Mouse (Mus musculus) liver, embryonic 15.5 days (tissue): ENCODE data around the gene Cfap43. TPM values are rescaled to one million over a fixed set of nuclear protein-coding genes. Genes with fewer than 3 reads are reported as not detected.

Experiments
- ATAC-seq: fragments of 200-750 bp; cut with Nextera tagmentation; 2 replicates; pipeline ENCODE4 v1.8.0; 2017; ENCODE audit warnings: moderate number of reproducible peaks, mild to moderate bottlenecking, moderate library complexity; ENCODE audit not compliant: insufficient read depth
- H3K27ac ChIP-seq: fragments of 300-500 bp; sonication (generic); replicated peaks from 2 replicates; pipeline ENCODE4 v1.5.1; 2015; ENCODE audit warnings: mild to moderate bottlenecking, inconsistent platforms
- H3K27me3 ChIP-seq: fragments of 300-500 bp; sonication (generic); 2 replicates; pipeline ENCODE4 v1.6.1; 2015; ENCODE audit warnings: mild to moderate bottlenecking, inconsistent platforms
- H3K36me3 ChIP-seq: fragments of 300-500 bp; sonication (generic); replicated peaks from 2 replicates; pipeline ENCODE4 v1.6.1; 2015; ENCODE audit warnings: moderate library complexity, mild to moderate bottlenecking, inconsistent platforms
- H3K4me1 ChIP-seq: fragments of 300-500 bp; sonication (generic); replicated peaks from 2 replicates; pipeline ENCODE4 v1.6.1; 2015; ENCODE audit warnings: inconsistent platforms
- H3K4me2 ChIP-seq: fragments of 300-500 bp; sonication (generic); 2 replicates; pipeline ENCODE4 v1.6.1; 2015; ENCODE audit warnings: moderate library complexity, mild to moderate bottlenecking, inconsistent platforms
- H3K4me3 ChIP-seq: fragments of 300-500 bp; sonication (generic); replicated peaks from 2 replicates; pipeline ENCODE4 v1.5.1; 2015; ENCODE audit warnings: mild to moderate bottlenecking, inconsistent platforms
- H3K9ac ChIP-seq: fragments of 300-500 bp; sonication (generic); 2 replicates; pipeline ENCODE4 v1.6.1; 2015; ENCODE audit warnings: moderate library complexity, mild to moderate bottlenecking, inconsistent platforms
- H3K9me3 ChIP-seq: fragments of 300-500 bp; sonication (generic); replicated peaks from 2 replicates; pipeline ENCODE4 v1.6.1; 2016; ENCODE audit warnings: inconsistent platforms
- WGBS: fragments of 180-500 bp; shearing (Covaris S2); methylation state at CpG from one replicate; pipeline ENCODE4 v1.1.7; 2015; ENCODE audit warnings: mixed read lengths; ENCODE audit not compliant: insufficient replicate concordance; 5-methylcytosine and 5-hydroxymethylcytosine counted together
- polyA plus RNA-seq: library from polyadenylated mRNA; unstranded; fragments of >200 nt; fragmentation: Nextera tagmentation; extraction: Ambion mirVana; gene quantifications from 2 replicates; pipeline ENCODE4 v1.2.1, GENCODE M21; 2015

Gene Cfap43
- polyA plus RNA-seq, 1 experiment from 2014 or later: 0.02 TPM

- no peak overlapping the region for H3K4me2 ChIP-seq
- H3K9me3 ChIP-seq: no peaks in the 10 kb centered on the region
- H3K4me3 ChIP-seq: no peak overlapping the region
- H3K9ac ChIP-seq: no peak overlapping the region
- ATAC-seq: no peak; the same call in 1 of the 2 replicates
- 66% methylated on average over 16 of the region's 16 CpGs for WGBS
- H3K4me1 ChIP-seq: peaks cover 5% of the 10 kb centered on the region
- H3K27me3 ChIP-seq: peaks cover 32% of the 10 kb centered on the region
- H3K27ac ChIP-seq: no peak overlapping the region
- no peaks in the 10 kb centered on the region for H3K36me3 ChIP-seq
Observed at GRCm38 (mm10) chr19:47934636-47935238, 15.7 kb upstream of the Cfap43 start.

GRCm38 (mm10) chr19:47934146-47934545 lies 15.1 kb upstream of the Cfap43 start:
- 74% methylated on average over 8 of the region's 8 CpGs for WGBS
- no peaks in the 10 kb centered on the region for H3K9me3 ChIP-seq
- H3K27me3 ChIP-seq: peaks cover 29% of the 10 kb centered on the region
- ATAC-seq: no peak
- no peaks in the 10 kb centered on the region for H3K36me3 ChIP-seq
- no peak overlapping the region for H3K9ac ChIP-seq
- peaks cover 5% of the 10 kb centered on the region for H3K4me1 ChIP-seq
- H3K4me2 ChIP-seq: no peak overlapping the region
- no peak overlapping the region for H3K27ac ChIP-seq
- H3K4me3 ChIP-seq: no peak overlapping the region

- WGBS: 31% methylated on average over 7 of the region's 7 CpGs
- no peaks in the 10 kb centered on the region for H3K9me3 ChIP-seq
- H3K4me3 ChIP-seq: no peak overlapping the region
- ATAC-seq: no peak
- H3K36me3 ChIP-seq: no peaks in the 10 kb centered on the region
- H3K27ac ChIP-seq: no peak overlapping the region
- no peak overlapping the region for H3K9ac ChIP-seq
- peaks cover 8% of the 10 kb centered on the region for H3K27me3 ChIP-seq
- H3K4me1 ChIP-seq: no peaks in the 10 kb centered on the region
- no peak overlapping the region for H3K4me2 ChIP-seq
Observed at GRCm38 (mm10) chr19:47931982-47932638, 13.0 kb upstream of the Cfap43 start.

- Histone ChIP-seq H3K27ac (no peak overlapping the region), H3K9ac (no peak overlapping the region), H3K36me3 (no peaks in the 10 kb centered on the region), H3K4me3 (no peak overlapping the region), H3K27me3 (no peaks in the 10 kb centered on the region), H3K9me3 (no peaks in the 10 kb centered on the region), H3K4me2 (no peak overlapping the region), H3K4me1 (no peaks in the 10 kb centered on the region)
- ATAC-seq: no peak
- WGBS: 72% methylated on average over 4 of the region's 4 CpGs
Observed at GRCm38 (mm10) chr19:47929043-47929442, 10.0 kb upstream of the Cfap43 start.

GRCm38 (mm10) chr19:47927032-47927431 lies 7.9 kb upstream of the Cfap43 start:
- Histone ChIP-seq H3K9ac (no peak overlapping the region), H3K27me3 (no peaks in the 10 kb centered on the region), H3K36me3 (no peaks in the 10 kb centered on the region), H3K4me1 (no peaks in the 10 kb centered on the region), H3K27ac (no peak overlapping the region), H3K4me3 (no peak overlapping the region), H3K9me3 (no peaks in the 10 kb centered on the region), H3K4me2 (no peak overlapping the region)
- ATAC-seq: no peak
- 63% methylated on average over 2 of the region's 2 CpGs for WGBS

GRCm38 (mm10) chr19:47925819-47926218 lies 6.7 kb upstream of the Cfap43 start:
- no peak for ATAC-seq
- H3K4me1 ChIP-seq: no peaks in the 10 kb centered on the region
- WGBS: 61% methylated on average over 7 of the region's 7 CpGs
- no peak overlapping the region for H3K4me3 ChIP-seq
- H3K27me3 ChIP-seq: no peaks in the 10 kb centered on the region
- no peak overlapping the region for H3K27ac ChIP-seq
- no peak overlapping the region for H3K4me2 ChIP-seq
- H3K9me3 ChIP-seq: no peaks in the 10 kb centered on the region
- H3K9ac ChIP-seq: no peak overlapping the region
- H3K36me3 ChIP-seq: no peaks in the 10 kb centered on the region

- H3K4me3 ChIP-seq: peak overlapping the region; percentile 74
- no peaks in the 10 kb centered on the region for H3K27me3 ChIP-seq
- H3K4me2 ChIP-seq: peak overlapping the region; percentile 91
- 4% methylated on average over 8 of the region's 8 CpGs for WGBS
- peak overlapping the region; percentile 73 for H3K9ac ChIP-seq
- peak overlapping the region; percentile 64 for H3K27ac ChIP-seq
- H3K4me1 ChIP-seq: peaks cover 36% of the 10 kb centered on the region
- no peaks in the 10 kb centered on the region for H3K9me3 ChIP-seq
- ATAC-seq: no peak
- H3K36me3 ChIP-seq: no peaks in the 10 kb centered on the region
Observed at GRCm38 (mm10) chr19:47919966-47920375, 884 bp upstream of the Cfap43 start.

GRCm38 (mm10) chr19:47918455-47919101 lies 509 bp downstream of the Cfap43 start:
- no peaks in the 10 kb centered on the region for H3K27me3 ChIP-seq
- peak overlapping the region; percentile 74 for H3K4me3 ChIP-seq
- peaks cover 36% of the 10 kb centered on the region for H3K4me1 ChIP-seq
- H3K9me3 ChIP-seq: no peaks in the 10 kb centered on the region
- under 1% methylated on average over 29 of the region's 29 CpGs for WGBS
- peak overlapping the region; percentile 91 for H3K4me2 ChIP-seq
- peak overlapping the region; percentile 73 for H3K9ac ChIP-seq
- H3K36me3 ChIP-seq: 0 out of 2 replicates have a peak, but pooled peaks cover under 1% of the 10 kb centered on the region
- peak overlapping the region; percentile 64 for H3K27ac ChIP-seq
- ATAC-seq: peak; percentile 17

GRCm38 (mm10) chr19:47918016-47918415 lies 1.1 kb downstream of the Cfap43 start:
- peaks cover 36% of the 10 kb centered on the region for H3K4me1 ChIP-seq
- 23% methylated on average over 9 of the region's 9 CpGs for WGBS
- peak overlapping the region; percentile 74 for H3K4me3 ChIP-seq
- ATAC-seq: no peak
- 0 out of 2 replicates have a peak, but pooled peaks cover 3% of the 10 kb centered on the region for H3K36me3 ChIP-seq
- H3K9ac ChIP-seq: peak overlapping the region; percentile 73; the same call in 1 of the 2 replicates
- no peaks in the 10 kb centered on the region for H3K9me3 ChIP-seq
- no peaks in the 10 kb centered on the region for H3K27me3 ChIP-seq
- H3K4me2 ChIP-seq: peak overlapping the region; percentile 91
- peak overlapping the region; percentile 64; the same call in 1 of the 2 replicates for H3K27ac ChIP-seq

- Histone ChIP-seq H3K27ac (no peak overlapping the region), H3K4me1 (peaks cover 36% of the 10 kb centered on the region), H3K9me3 (no peaks in the 10 kb centered on the region), H3K27me3 (no peaks in the 10 kb centered on the region), H3K9ac (0 out of 2 replicates have a peak overlapping the region, but pooled peaks have one; percentile 73), H3K36me3 (0 out of 2 replicates have a peak, but pooled peaks cover 3% of the 10 kb centered on the region), H3K4me3 (peak overlapping the region; percentile 74), H3K4me2 (peak overlapping the region; percentile 91)
- WGBS: 57% methylated on average over 4 of the region's 4 CpGs
- ATAC-seq: no peak
Observed at GRCm38 (mm10) chr19:47917396-47917795, 1.7 kb downstream of the Cfap43 start.

GRCm38 (mm10) chr19:47915251-47915650 lies 3.8 kb downstream of the Cfap43 start:
- Histone ChIP-seq H3K4me1 (peaks cover 48% of the 10 kb centered on the region), H3K36me3 (0 out of 2 replicates have a peak, but pooled peaks cover 7% of the 10 kb centered on the region), H3K4me3 (no peak overlapping the region), H3K27ac (no peak overlapping the region), H3K4me2 (no peak overlapping the region), H3K27me3 (no peaks in the 10 kb centered on the region), H3K9ac (no peak overlapping the region), H3K9me3 (no peaks in the 10 kb centered on the region)
- ATAC-seq: no peak
- 60% methylated on average over 4 of the region's 4 CpGs for WGBS
